Mouse (Mus musculus): ENCODE results near the gene Gm20388. TPM values are rescaled to one million over a fixed set of nuclear protein-coding genes. Genes with fewer than 3 reads are reported as not detected.

The Gm20388 gene
- total RNA-seq, 2 experiments from 2014 or later, result 2.4 to 2.6 TPM

- no peak for DNase-seq (ENCODE audit: extremely low spot score in 1 of 2, low spot score in 2 of 2)
- intact Hi-C loops (cut with DNase I), result no loop called here
- Histone ChIP-seq H3K27ac (no peak overlapping the region), H3K4me3 (no peak overlapping the region)
- TF ChIP-seq CTCF (IDR thresholded peaks at IDR 0.05), result no peak
These were observed 832.7 kb downstream of the Gm20388 start for GRCm38 (mm10) chr8:120743149-120743897.

DNA sequence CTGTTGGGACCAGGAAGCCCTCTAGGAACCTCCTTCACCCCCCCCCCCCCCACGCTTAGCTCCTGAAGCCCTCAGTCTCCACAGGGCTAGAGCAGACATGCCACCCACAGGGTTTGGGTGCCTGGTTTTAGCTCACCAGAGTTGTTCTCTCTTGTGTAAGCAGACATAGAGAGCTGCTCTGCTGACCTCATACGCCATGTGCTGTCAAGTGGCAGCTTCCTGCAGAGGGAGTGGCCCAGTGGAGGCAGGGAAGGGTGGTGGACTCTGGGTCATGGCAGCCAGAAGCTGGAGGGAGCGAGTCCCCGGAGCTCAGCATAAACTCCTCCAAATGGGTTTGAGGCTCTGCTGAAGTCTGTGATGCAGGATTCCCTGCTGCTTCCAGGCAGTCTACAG lies 833.3 kb downstream of the Gm20388 start:
- Histone ChIP-seq H3K4me3 (no peak overlapping the region), H3K27ac (no peak overlapping the region)
- intact Hi-C loops (cut with DNase I), result no loop called here
- no peak for DNase-seq (ENCODE audit: extremely low spot score in 1 of 2, low spot score in 2 of 2)
- no peak for TF ChIP-seq CTCF (IDR thresholded peaks at IDR 0.05)

DNA sequence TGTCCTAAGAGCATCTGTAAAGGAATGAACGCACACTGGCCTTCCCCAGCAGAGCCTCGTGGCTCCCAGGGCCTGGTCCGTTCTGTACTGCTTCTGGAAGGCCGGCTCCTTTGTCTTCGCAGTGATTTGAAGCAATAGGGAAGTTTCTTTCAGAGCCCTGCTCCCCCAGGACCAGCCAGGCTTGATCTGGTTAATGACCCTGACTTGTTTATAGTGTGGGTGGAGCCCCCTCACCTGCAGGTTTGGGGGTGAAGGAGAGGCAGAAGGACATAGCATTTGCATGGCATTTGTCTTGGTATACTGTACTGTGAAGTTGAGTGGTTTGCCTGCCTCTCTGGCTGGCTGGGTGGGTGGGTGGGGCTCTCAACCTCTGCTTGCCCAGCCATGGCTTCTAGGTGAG lies 833.8 kb downstream of the Gm20388 start:
- intact Hi-C loops (cut with DNase I), result no loop called here
- no peak overlapping the region for H3K4me3 ChIP-seq
- no peak for TF ChIP-seq CTCF (IDR thresholded peaks at IDR 0.05)

GRCm38 (mm10) chr8:120745226-120745625 lies 834.6 kb downstream of the Gm20388 start:
- DNase-seq (ENCODE audit: extremely low spot score in 1 of 2, low spot score in 2 of 2), result no peak
- Histone ChIP-seq H3K4me3 (no peak overlapping the region), H3K27ac (no peak overlapping the region)
- TF ChIP-seq CTCF (IDR thresholded peaks at IDR 0.05), result no peak
- intact Hi-C loops (cut with DNase I), result no loop called here

More for the DNA sequence above, 833.8 kb downstream of the Gm20388 start:
- H3K27ac ChIP-seq, result no peak overlapping the region
- no peak for DNase-seq (ENCODE audit: extremely low spot score in 1 of 2, low spot score in 2 of 2)

GRCm38 (mm10) chr8:120746007-120746701 lies 835.5 kb downstream of the Gm20388 start:
- intact Hi-C loops (cut with DNase I), result no loop called here
- Histone ChIP-seq H3K4me3 (no peak overlapping the region), H3K27ac (no peak overlapping the region)
- TF ChIP-seq CTCF (IDR thresholded peaks at IDR 0.05), result no peak
- DNase-seq (ENCODE audit: extremely low spot score in 1 of 2, low spot score in 2 of 2), result no peak

GRCm38 (mm10) chr8:120747286-120747685 lies 836.6 kb downstream of the Gm20388 start:
- Histone ChIP-seq H3K27ac (no peak overlapping the region), H3K4me3 (no peak overlapping the region)
- TF ChIP-seq CTCF (IDR thresholded peaks at IDR 0.05), result no peak
- DNase-seq (ENCODE audit: extremely low spot score in 1 of 2, low spot score in 2 of 2), result no peak
- intact Hi-C loops (cut with DNase I), result no loop called here

DNA sequence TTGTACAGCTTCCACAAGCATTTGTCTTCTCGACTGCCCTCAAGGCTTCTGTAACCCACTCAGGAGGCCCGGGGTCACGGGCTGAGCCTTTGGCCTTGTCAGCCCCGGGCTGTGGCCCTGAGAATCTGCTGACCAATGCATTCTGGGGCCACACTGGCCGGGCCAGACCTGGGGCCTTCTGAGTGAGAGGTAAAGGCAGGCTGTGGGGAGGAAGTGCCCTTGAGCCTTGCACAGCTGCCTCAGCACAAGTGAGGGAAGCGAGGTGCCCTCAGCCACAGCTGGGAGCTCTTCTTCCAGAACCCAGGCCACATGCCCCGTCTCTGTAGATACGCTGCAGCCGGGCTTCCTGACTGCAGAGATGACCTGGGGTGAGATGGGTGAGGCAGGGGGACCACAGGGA lies 840.0 kb downstream of the Gm20388 start:
- TF ChIP-seq CTCF (IDR thresholded peaks at IDR 0.05), result no peak
- no peak overlapping the region for H3K4me3 ChIP-seq
- H3K27ac ChIP-seq, result no peak overlapping the region
- intact Hi-C loops (cut with DNase I), result no loop called here
- no peak for DNase-seq (ENCODE audit: extremely low spot score in 1 of 2, low spot score in 2 of 2)

- intact Hi-C loops (cut with DNase I), result no loop called here
- no peak overlapping the region for H3K4me3 ChIP-seq
- no peak for TF ChIP-seq CTCF (IDR thresholded peaks at IDR 0.05)
- DNase-seq (ENCODE audit: extremely low spot score in 1 of 2, low spot score in 2 of 2), result no peak
- H3K27ac ChIP-seq, result no peak overlapping the region
These were observed 840.8 kb downstream of the Gm20388 start for GRCm38 (mm10) chr8:120751226-120752081.

GRCm38 (mm10) chr8:120752082-120752452 lies 841.4 kb downstream of the Gm20388 start:
- intact Hi-C loops (cut with DNase I), result no loop called here
- no peak overlapping the region for H3K27ac ChIP-seq
- no peak for TF ChIP-seq CTCF (IDR thresholded peaks at IDR 0.05)
- no peak overlapping the region for H3K4me3 ChIP-seq
- DNase-seq (ENCODE audit: extremely low spot score in 1 of 2, low spot score in 2 of 2), result no peak

- Histone ChIP-seq H3K27ac (no peak overlapping the region), H3K4me3 (no peak overlapping the region)
- no peak for TF ChIP-seq CTCF (IDR thresholded peaks at IDR 0.05)
- intact Hi-C loops (cut with DNase I), result no loop called here
- DNase-seq (ENCODE audit: extremely low spot score in 1 of 2, low spot score in 2 of 2), result no peak
These were observed 842.8 kb downstream of the Gm20388 start for GRCm38 (mm10) chr8:120753476-120753875.

- no peak overlapping the region for H3K27ac ChIP-seq
- DNase-seq (ENCODE audit: extremely low spot score in 1 of 2, low spot score in 2 of 2), result no peak
- no peak for TF ChIP-seq CTCF (IDR thresholded peaks at IDR 0.05)
- intact Hi-C loops (cut with DNase I), result no loop called here
- no peak overlapping the region for H3K4me3 ChIP-seq
These were observed 845.0 kb downstream of the Gm20388 start for GRCm38 (mm10) chr8:120755306-120756297.
